Mouse (Mus musculus) liver, adult 2 months (tissue): ENCODE data around the gene Prss57.

ENCODE experiments used
- CTCF ChIP-seq: fragments of 200-500 bp; IDR thresholded peaks from 2 replicates; pipeline ENCODE4 v1.5.1; 2011; ENCODE audit warnings: low read depth, low read length, control low read depth
- POLR2A ChIP-seq: fragments of 200-500 bp; IDR thresholded peaks from 2 replicates; pipeline ENCODE4 v1.6.1; 2011; ENCODE audit warnings: low read length, control low read depth; ENCODE audit not compliant: insufficient read depth; ENCODE audit errors: extremely low read depth

- TF ChIP-seq POLR2A (no peak), CTCF (no peak)
These were observed 31.6 kb upstream of the Prss57 start for GRCm38 (mm10) chr10:79822372-79822771.
